Mouse (Mus musculus) liver, adult (tissue): ENCODE measurements at regions not wholly inside any gene's neighbourhood (a gene's known extent, or its start where the extent isn't known, plus 50 kb on each side); places are given as distances from the start of the nearest gene placed in this dataset.
A peak's percentile ranks its signal among the peaks of the same experiment; 100 is the strongest.

Experiments used
- GATA4 ChIP-seq: IDR thresholded peaks from 2 replicates; pipeline ENCODE4 v1.6.1; 2014; ENCODE audit warnings: mild to moderate bottlenecking, low read length; ENCODE audit not compliant: insufficient replicate concordance

DNA sequence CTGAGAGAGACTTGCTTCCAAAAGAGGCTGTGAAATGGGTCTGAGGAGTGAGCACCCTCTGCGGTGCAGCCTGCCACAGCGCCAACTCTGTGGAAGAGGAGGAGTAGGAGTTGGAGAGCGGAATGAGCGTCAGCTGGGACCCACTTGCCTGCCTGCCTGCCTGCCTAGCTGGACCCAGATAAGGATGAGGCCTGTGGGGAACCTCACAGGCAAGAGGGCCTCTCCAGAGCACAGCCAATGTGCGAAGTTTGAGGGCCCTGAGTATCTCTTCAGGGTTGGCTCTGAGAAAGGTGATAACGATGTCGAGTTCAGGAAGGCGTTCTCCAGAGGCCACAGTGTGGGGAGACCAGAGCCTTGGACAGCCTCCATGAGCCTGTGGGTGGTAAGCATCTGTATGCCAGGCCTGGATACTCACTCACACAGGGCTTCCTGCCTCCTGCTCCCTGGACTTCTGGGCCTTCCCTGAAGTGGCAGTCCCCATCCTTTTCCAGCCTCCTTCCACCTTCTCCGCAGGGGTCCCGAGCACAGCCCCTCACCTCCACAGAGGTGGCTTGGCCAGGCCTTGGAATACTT, 326.9 kb upstream of the Dio3 start:
- TF ChIP-seq GATA4, result no peak

DNA sequence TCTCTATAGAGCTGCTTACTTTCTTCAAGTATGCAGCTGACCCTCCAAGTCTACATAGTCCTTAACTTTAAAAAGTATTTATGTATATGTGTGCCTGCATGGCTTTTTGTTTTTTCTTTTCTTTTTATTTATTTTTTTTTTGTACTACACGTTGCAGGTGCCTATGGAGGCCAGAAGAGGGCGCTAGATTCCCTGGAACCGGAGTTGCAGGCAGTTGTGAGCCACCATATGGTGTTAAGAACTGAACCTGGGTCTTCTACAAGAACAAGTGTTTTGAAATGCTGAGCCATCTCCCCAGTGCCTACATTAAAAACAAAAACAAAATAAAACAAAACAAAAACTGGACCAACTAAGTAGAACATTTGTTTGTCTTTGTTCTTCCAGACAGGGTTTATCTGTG, 325.9 kb upstream of the Dio3 start:
- no peak for TF ChIP-seq GATA4

DNA sequence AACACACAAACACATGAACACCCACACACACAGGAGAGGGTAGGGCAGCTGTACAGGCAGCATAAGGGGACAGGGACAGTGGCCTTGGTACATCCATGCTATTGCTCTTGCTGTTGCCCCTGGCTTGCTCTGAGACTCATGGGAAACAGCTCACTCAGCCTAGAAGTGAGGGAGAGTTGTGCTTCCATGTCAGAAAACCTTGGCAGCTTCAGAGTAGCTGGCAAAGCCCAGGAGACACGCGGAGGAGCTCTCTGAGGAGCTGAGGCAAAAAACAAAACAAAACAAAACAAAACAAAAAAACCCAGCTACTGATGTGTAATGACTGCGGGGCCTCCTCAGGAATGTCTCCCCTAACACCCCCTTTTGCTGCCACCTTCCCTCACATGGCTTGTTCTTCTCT, 321.6 kb upstream of the Dio3 start:
- TF ChIP-seq GATA4, result no peak

DNA sequence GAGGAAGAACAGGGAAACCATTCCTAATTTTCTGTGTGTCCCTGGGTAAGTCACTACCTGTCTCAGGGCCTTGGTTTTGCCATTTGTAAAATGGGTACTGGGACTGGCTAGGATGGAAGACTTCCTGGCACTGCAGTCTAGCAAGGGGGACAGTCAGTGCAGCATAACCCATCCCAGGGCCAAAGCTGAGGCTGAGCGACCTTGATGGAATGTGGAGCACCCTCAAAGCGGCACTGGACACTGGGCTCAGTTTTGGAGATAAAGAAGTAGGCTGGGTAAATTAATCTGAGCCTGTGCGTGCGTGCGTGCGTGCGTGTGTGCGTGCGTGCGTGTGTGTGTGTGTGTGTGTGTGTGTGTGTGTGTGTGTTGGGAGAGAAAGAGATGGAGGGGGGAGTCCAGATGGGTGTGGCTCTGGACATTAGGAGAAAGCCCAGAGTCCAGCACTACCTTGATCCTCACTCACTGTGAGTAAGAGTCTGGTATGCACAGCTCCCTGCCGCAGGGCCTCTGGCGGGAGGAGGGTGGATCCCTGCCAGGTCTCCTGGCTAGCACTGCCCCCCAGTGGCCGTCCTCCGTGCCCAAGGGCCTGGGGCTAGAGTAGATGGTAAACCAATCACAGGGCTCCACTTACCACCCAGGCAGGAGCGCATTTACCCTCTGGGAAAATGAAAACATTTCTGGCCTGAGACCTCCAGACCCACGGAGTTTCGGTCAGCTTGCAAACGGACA, 320.3 kb upstream of the Dio3 start:
- TF ChIP-seq GATA4, result no peak

DNA sequence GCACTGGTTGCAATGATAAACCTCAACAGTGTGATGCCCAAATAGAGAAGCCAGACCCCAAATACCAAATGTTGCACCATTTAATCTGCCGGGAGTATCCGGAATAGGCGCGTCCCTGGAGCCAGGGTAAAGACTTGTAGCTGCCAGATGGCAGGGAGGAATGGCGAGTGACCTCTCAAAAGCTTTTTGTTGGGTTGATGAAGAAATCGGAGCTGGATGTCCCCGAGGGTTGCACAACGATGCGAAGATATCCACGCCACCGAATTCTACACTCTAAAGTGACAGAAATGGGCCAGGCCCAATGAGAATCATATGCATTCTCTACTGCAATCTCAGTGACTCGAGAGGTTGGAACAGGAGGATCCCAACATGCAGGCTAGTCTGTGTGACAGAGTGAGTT, 312.1 kb upstream of the Dio3 start:
- no peak for TF ChIP-seq GATA4

DNA sequence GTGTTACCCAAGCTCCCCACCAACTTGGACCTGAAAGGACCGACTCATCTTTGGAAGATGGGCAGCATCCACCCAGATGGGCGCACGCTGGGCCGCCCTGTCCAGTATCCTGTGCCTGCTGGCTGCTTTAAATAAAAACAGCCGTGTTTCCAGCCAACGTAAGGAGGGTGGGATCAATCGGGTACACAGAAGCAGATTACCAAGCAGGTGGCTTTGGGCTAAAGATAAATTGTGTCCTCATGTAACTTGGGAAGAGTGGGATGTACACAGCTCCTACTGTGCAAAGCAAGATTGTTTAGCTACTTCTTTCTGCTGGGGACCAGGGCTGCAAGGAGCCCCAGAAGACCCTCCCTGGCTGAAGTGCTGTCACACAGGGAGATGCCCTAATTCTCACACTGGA, 310.6 kb upstream of the Dio3 start:
- no peak for TF ChIP-seq GATA4

DNA sequence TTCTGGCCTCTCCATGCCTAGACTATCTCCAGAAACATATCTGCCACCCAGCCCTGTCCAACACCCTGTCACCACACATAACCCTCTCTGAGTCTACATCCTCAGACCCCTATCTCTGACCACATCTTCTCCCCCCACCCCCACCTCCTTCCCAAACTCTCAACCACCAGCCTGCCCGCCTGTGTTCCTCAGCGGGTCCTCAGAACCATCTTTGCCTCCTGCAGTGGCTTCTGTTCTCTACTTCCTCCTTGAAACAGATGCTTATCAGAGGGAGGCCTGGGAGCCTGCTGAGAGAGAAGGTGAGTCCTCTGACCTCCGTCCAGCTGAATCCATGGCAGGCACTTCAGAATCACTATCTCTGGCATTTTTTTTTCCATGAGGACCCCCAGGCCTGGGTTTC, 307.4 kb upstream of the Dio3 start:
- TF ChIP-seq GATA4, result no peak

DNA sequence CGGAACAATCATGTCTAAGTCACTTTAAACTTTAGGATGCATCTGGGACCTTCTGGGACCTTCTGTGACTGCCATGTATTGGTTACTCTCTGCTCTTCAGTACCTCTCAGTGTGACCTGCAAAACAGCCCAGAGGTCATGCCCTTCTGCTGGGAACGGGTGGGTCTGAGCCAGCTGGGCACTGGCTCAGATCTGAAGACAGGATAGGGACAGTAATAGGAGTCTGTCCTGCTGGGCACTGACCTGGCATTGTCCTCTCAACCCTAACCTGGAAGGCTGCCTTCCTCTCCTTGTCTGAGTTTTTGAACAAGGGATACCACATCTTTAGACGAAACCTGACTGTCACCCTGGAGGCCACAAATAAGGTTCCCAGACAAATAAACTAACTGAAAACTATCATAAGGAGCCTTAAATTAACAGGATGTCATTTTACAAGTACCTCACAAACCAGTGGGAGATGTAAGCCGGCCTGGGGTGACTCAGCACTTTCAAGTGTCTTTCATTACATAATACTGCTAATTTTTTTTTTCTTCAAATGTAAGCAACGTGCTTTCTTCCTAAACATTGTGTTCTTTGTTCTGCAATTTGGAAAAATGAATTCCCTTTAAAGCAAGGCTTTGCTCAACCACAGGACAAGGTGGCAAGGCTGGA, 306.4 kb upstream of the Dio3 start:
- peak; percentile 75; the same call in 1 of the 2 replicates for TF ChIP-seq GATA4

DNA sequence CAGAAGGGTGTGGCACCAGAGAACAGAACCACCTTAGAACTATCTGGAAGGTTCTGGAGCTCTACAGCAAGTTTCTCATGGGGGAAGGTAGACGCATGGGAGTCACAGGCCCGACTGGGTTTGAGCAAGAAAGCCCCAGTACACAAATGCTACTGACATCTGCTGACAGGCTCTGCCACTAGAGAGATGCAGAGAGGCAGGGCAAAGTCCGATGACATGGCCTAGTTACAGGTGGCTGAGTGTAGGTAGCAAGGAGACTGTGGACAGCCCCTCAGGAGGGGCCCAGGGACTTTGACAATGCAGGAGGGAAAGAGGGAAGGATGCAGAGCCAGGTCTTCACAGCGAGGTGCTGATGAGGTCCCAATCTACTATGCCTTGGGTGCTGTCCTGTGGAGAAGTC, 305.3 kb upstream of the Dio3 start:
- no peak for TF ChIP-seq GATA4

DNA sequence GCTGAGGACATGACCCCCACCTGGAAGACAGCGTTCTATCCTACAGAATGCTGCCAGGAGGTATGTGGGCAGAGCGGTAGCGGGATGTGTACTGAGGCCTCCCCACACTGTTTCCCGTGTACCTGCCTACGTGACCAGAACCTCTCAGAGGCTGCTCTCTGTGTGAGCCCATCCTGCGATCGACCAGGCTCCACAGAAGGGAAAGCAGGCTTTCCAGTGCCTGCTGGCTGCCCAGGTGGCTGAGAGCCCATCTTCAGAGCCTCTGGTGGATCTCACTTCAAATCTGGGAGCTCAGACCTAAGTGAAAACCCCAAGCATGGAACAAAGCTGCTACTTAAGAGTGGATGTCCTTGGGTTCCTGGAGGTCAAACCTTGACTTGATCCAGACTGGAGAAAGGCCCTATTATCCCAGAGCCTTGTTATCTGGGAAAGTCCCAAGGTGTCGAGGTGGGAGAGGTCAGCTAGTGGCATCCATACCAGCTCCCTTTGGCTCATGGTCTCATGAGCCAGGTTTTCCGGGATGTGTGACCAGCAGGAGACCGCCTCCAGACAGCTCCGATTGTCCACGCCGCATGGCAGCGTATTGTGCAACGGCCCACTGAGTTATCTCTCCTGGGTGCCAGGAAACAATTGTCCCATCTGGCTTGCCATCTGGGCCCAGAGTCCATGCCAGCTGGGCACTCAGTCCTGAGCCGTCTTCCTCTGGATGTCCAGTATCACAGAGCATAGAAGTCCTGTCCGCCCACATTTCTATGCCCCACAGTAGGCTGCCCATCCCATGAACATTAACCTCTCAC, 303.5 kb upstream of the Dio3 start:
- peak; percentile 70; the same call in 1 of the 2 replicates for TF ChIP-seq GATA4

DNA sequence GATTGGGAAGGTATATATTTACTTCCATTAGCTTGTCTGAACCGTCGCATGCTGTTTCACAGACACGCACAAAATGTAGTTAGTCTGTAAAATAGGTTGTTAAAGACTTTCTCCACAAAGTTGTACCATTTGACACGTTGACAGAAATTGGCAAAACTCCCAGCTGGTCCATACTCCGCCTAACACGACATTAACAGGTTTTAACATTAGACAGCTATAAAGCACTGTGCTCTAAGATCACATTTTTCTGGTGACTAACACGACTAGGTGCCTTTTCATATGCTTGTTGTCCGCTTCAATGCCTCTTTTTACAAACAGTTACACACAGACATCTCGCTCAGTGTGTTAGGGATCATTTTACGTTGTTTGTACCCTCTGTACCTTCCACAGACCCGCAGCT, 294.2 kb upstream of the Dio3 start:
- TF ChIP-seq GATA4, result no peak

DNA sequence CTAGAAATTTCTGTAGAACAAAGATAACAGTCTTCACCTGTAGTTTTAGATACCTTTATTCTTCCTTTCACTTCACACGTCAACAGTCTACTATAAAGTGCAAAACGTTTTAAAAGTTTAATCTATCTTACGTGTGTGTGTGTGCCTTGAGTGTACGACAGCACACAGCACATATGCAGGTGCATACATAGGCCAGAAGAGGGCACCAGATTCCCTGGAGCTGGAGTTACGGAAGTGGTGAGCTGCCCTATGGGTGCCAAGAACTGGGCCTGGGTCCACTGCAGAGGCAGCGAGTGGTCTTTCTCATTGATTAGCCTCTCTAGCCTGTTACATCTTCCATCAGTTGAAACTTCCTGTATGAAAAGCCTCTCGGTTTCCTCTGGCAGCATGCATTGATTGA, 285.5 kb upstream of the Dio3 start:
- TF ChIP-seq GATA4, result no peak

DNA sequence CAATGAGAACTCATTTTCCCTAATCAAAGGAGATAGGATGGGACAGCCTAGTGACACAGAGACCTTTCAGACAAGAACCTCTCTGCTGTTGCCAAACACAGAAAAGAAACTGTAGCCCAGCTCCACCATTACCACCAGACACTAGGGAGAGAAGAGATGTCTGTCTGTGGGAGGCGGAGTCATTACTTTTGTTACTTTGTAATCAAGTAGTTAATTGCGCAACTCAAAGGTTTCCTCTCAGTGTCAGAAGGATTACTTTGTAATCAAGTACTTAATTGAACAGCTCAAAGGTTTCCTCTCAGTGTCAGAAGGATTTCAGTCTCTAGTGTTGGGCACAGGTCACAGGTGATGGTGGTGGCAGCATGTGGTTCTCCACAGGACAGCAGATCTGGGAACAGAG, 276.2 kb upstream of the Dio3 start:
- no peak for TF ChIP-seq GATA4

DNA sequence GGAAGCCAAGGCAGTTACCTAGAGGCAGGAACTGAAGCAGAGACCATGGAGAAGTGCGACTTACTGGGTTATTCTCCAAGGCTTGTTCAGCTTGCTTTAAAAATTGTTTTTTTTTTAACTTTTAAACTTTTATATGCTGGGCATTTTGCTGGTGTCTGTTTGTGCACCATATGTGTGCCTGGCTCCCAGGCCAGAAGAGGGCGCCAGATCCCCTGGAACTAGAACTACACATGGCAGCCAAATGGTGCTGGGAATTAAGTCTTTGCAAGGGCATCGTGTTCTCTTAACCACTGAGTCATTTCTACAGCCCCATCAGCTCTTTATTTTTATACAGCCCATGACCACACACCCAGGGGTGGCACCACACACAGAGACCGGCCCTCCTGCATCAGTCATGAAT, 269.7 kb upstream of the Dio3 start:
- TF ChIP-seq GATA4, result no peak

DNA sequence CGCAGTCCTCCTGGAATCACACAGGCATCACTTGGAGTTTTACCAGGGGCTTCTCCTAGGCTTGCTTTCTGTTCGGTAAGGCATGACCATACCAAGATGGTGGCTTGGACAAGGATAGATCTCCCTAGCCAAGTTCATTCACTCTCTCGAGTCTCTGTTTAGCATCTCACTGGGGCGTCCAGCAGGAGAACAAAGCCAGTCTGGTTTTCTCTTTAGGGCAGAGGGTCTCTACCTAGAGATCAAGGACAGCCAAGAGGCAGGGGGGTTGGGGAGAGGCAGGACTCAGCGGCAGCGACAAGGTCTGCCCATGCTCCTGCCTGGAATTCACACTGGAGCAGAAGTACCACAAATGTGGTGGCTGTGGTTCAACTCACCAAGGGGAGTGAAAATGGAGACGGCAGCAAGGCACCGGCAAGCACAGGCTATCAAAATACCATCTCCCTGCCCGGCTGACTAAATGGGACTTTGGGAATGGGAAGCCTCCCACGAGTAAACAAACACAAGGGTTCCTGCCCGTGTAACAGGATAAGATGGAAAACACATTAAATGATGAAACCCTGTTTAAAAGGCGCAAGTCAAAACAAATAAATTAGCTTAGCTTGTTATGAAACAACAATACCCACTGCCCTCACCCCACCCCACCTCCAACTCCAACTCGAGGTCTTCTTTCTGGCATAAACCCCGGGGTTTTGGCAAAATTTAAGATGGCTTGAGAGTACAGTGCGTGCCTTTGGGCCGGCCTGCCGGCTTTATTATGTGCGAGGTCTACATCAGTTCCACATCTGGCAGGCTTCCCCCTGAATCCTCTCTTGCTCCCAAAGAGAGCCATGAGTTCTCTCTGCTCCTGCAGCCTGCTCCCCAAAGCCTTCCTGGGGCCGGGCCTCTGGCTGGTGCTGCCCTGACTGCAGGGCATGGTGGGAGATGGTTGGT, 258.1 kb upstream of the Dio3 start:
- no peak for TF ChIP-seq GATA4
